Mouse (Mus musculus) intestine, postnatal 0 days (tissue): ENCODE measurements around the gene Bmp2k. TPM values are rescaled to one million over a fixed set of nuclear protein-coding genes. Genes with fewer than 3 reads are reported as not detected.
"Not testable (repeated sequence)": the region's sequence is repeated elsewhere in the genome, so short reads cannot be mapped to it uniquely, and the experiment has no call there.

Experiments
- ATAC-seq: fragments of 200-750 bp; cut with Nextera tagmentation; 2 replicates; pipeline ENCODE4 v1.8.0; 2017; ENCODE audit warnings: mild to moderate bottlenecking, moderate TSS enrichment, moderate library complexity
- H3K27ac ChIP-seq: fragments of 300-500 bp; sonication (generic); 2 replicates; pipeline ENCODE4 v1.5.1; 2014; ENCODE audit warnings: mild to moderate bottlenecking, low read depth, low read length, moderate library complexity
- H3K27me3 ChIP-seq: fragments of 300-500 bp; sonication (generic); replicated peaks from 2 replicates; pipeline ENCODE4 v1.6.1; 2014; ENCODE audit warnings: low read length, mixed read lengths; ENCODE audit not compliant: control insufficient read depth, insufficient read depth
- H3K36me3 ChIP-seq: fragments of 300-500 bp; sonication (generic); 2 replicates; pipeline ENCODE4 v1.6.1; 2014; ENCODE audit warnings: mild to moderate bottlenecking, moderate library complexity; ENCODE audit not compliant: control insufficient read depth, insufficient read depth
- H3K4me1 ChIP-seq: fragments of 300-500 bp; sonication (generic); replicated peaks from 2 replicates; pipeline ENCODE4 v1.6.1; 2014; ENCODE audit warnings: antibody characterized with exemption, low read length, mixed read lengths; ENCODE audit not compliant: control insufficient read depth, insufficient read depth
- H3K4me2 ChIP-seq: fragments of 300-500 bp; sonication (generic); replicated peaks from 2 replicates; pipeline ENCODE4 v1.6.1; 2014; ENCODE audit warnings: low read depth, mild to moderate bottlenecking, moderate library complexity
- H3K4me3 ChIP-seq: fragments of 300-500 bp; sonication (generic); 2 replicates; pipeline ENCODE4 v1.5.1; 2014; ENCODE audit warnings: low read depth, low read length
- H3K9ac ChIP-seq: fragments of 300-500 bp; sonication (generic); 2 replicates; pipeline ENCODE4 v1.6.1; 2014; ENCODE audit warnings: mild to moderate bottlenecking, low read depth, low read length
- H3K9me3 ChIP-seq: fragments of 300-500 bp; sonication (generic); 2 replicates; pipeline ENCODE4 v1.6.1; 2016; ENCODE audit warnings: mixed run types; ENCODE audit not compliant: control insufficient read depth
- CTCF ChIP-seq: sonication (generic); IDR thresholded peaks from 2 replicates; pipeline ENCODE4 v1.5.1; 2016; ENCODE audit warnings: low read depth, mild to moderate bottlenecking, control low read depth, antibody characterized with exemption, moderate library complexity
- WGBS: fragments of 180-500 bp; shearing (Covaris S2); extraction: QIAGEN DNeasy Blood & Tissue Kit; methylation state at CpG from one replicate; pipeline ENCODE4 v1.1.7; 2014; 5-methylcytosine and 5-hydroxymethylcytosine counted together
- polyA plus RNA-seq: library from polyadenylated mRNA; unstranded; fragments of >200 nt; fragmentation: Nextera tagmentation; extraction: Ambion mirVana; gene quantifications from 2 replicates; pipeline ENCODE4 v1.2.1, GENCODE M21; 2015

Gene Bmp2k
- polyA plus RNA-seq, 1 experiment from 2014 or later, result 21.2 TPM

DNA sequence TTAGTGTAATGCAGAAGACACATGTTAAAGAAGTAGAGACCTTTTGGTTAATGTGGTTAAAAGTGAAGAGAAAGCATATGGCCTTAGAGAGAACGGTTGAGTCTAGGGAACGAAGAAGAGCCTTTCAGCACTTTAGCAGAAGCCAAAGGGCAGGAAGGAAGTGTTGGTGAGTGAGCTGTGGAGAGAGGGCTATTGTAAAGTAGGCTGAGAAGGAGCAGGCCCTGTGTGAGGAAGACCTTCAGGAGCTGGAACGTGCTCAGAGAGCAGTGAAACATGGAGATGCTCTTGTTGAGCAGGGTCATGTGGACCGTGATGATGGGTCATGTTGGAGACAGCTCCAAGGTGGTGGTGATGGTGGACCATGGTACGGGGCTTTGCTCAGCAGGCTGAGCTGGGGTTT, 4.8 kb downstream of the Bmp2k start:
- Histone ChIP-seq H3K4me1 (peaks cover 20% of the 10 kb centered on the region; the same call in 1 of the 2 replicates), H3K27ac (no peak overlapping the region), H3K4me3 (no peak overlapping the region), H3K9me3 (no peaks in the 10 kb centered on the region), H3K27me3 (no peaks in the 10 kb centered on the region), H3K9ac (no peak overlapping the region), H3K36me3 (no peaks in the 10 kb centered on the region; the same call in 1 of the 2 replicates), H3K4me2 (no peak overlapping the region)
- 60% methylated on average over 5 of the region's 5 CpGs for WGBS
- TF ChIP-seq CTCF, result no peak
- ATAC-seq, result no peak

DNA sequence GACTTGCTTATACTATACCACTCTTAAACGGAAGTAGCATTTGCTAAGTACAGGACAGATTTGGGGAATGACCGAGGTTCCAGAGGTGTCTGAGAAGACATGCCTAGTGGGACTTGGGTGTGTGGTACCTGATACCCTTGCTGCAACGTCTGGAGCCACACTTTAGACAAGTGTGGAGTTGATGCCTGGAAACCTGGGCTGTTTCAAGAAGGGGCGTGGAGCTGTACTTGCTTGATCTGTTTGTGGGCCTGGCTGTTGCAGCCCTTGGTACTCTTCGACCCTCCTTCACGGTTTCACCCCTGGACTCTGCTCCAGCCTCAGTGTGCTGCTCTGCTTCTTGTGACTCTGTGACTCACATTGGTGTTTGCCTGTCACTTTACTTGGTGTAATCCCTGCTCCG, 5.4 kb downstream of the Bmp2k start:
- H3K9me3 ChIP-seq, result no peaks in the 10 kb centered on the region
- no peaks in the 10 kb centered on the region for H3K27me3 ChIP-seq
- no peak overlapping the region for H3K27ac ChIP-seq
- H3K9ac ChIP-seq, result no peak overlapping the region
- H3K4me3 ChIP-seq, result no peak overlapping the region
- peaks cover 20% of the 10 kb centered on the region; the same call in 1 of the 2 replicates for H3K4me1 ChIP-seq
- WGBS, result 58% methylated on average over 7 of the region's 7 CpGs
- H3K4me2 ChIP-seq, result no peak overlapping the region
- no peaks in the 10 kb centered on the region; the same call in 1 of the 2 replicates for H3K36me3 ChIP-seq
- TF ChIP-seq CTCF, result no peak
- ATAC-seq, result peak; percentile 16

DNA sequence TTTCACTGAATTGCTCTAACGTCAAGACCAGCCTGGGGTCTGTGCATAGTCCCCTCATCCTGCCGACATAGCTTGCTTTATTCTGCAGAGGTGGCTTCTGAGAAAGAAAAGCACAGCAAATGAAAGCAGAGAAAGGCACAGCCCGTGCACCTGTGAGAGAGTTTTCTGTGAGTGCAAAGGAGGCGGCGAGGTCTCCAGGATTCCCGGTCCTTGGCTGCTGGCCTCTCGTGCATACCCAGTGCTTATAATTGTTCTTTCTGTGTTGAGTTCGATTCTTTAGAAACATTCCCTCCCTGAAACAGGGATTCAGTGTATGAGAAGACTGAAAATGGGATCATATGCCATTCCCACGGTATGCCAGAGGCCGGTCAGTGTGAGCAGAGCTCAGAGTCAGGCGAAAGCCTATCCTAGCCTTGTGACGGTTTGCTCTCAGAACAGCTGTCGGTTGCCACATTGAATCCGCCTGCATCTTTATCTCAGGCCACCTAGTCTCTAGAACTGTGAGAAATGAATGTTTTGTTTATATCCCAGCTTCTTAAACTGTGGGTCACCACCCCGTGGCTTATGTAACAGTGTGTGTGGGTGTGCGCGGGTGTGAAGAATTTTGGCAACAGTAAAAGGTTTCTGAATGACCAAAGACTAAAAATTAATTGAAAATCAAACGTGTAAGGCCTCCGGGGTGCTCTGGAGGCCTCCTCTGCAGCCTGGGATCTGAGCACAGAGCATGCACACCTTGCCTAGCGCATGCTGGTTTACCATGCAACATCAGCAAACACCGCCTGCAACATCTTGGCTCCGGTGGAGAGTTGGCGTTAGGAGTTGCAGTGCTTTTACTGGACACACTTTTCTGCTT, 6.9 kb downstream of the Bmp2k start:
- Histone ChIP-seq H3K27me3 (no peaks in the 10 kb centered on the region), H3K4me1 (peaks cover 20% of the 10 kb centered on the region; the same call in 1 of the 2 replicates), H3K4me2 (0 out of 2 replicates have a peak overlapping the region, but pooled peaks have one; percentile 7), H3K9me3 (no peaks in the 10 kb centered on the region), H3K9ac (no peak overlapping the region), H3K4me3 (no peak overlapping the region), H3K36me3 (no peaks in the 10 kb centered on the region; the same call in 1 of the 2 replicates), H3K27ac (peak overlapping the region; percentile 31; the same call in 1 of the 2 replicates)
- TF ChIP-seq CTCF, result no peak
- 57% methylated on average over 23 of the region's 23 CpGs for WGBS
- ATAC-seq, result no peak

DNA sequence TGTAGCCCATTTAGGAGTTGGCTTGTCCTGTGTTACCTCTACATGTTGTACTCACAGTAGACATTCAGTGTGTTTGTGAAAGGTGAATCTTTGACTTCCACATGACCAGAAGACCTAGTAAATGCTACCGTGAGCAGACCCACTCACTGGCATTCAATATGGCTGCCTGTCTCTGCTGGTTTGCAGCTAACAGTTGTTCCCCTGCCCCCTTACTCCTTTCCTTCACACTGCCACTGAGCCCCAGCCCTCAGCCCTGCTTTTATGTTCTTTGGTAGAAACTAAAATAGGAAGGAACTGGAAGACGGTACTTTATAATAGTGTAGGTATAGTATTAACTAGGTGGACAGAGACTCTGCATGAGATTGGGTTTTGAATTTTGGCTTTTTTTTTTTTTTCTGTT, 8.4 kb downstream of the Bmp2k start:
- Histone ChIP-seq H3K27ac (peak overlapping the region; percentile 2; the same call in 1 of the 2 replicates), H3K4me3 (no peak overlapping the region), H3K9ac (no peak overlapping the region), H3K4me1 (peaks cover 16% of the 10 kb centered on the region; the same call in 1 of the 2 replicates), H3K4me2 (peak overlapping the region; percentile 13; the same call in 1 of the 2 replicates), H3K27me3 (no peaks in the 10 kb centered on the region), H3K36me3 (no peaks in the 10 kb centered on the region; the same call in 1 of the 2 replicates), H3K9me3 (no peaks in the 10 kb centered on the region)
- no peak for TF ChIP-seq CTCF
- ATAC-seq, result no peak
- 59% methylated on average over 2 of the region's 2 CpGs for WGBS

DNA sequence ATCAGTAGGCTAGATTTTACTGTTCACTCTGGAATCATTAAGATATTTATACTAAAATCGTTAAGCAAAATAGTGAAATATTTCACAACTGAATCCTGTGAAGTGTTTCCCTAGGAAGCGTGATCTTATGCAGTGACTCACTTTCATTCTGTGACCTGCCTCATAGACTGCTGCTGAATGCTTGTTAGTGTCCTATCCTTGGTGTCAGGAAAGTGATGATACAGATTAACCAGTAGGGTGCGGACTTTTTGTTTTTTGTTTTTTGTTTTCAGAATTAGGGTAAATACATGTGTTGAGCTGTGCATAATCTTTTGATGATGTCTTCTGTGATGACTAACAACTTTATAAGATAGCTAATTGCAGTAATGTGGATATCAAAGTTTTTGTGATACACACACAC, 9.4 kb downstream of the Bmp2k start:
- no peak for TF ChIP-seq CTCF
- H3K27ac ChIP-seq, result no peak overlapping the region
- WGBS, result 64% methylated on average over 3 of the region's 3 CpGs
- no peaks in the 10 kb centered on the region for H3K36me3 ChIP-seq
- no peaks in the 10 kb centered on the region for H3K27me3 ChIP-seq
- H3K9ac ChIP-seq, result no peak overlapping the region
- H3K9me3 ChIP-seq, result no peaks in the 10 kb centered on the region
- no peak overlapping the region for H3K4me3 ChIP-seq
- H3K4me1 ChIP-seq, result peaks cover 13% of the 10 kb centered on the region; the same call in 1 of the 2 replicates
- H3K4me2 ChIP-seq, result peak overlapping the region; percentile 30; the same call in 1 of the 2 replicates
- no peak for ATAC-seq

DNA sequence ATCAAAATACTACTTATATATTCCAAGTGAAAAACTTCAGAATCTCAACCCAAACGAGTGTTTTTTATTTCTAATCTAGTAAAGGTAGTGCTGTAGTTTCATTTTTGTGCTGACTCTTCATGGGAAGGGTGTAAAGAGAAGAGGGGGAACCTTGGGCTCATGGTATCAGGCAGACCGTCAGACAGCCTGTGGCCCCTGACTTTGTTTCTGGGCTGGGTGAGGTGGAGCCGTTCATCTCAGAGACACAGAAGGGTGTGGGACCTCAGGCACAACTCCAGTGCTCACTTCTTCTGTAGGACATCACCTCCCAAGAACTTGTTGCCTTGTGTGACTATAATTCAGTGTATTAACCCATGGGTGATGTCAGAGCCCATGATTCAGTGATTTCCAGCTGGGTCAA, 10.0 kb downstream of the Bmp2k start:
- Histone ChIP-seq H3K4me3 (no peak overlapping the region), H3K27me3 (no peaks in the 10 kb centered on the region), H3K36me3 (no peaks in the 10 kb centered on the region), H3K27ac (no peak overlapping the region), H3K9ac (no peak overlapping the region), H3K9me3 (no peaks in the 10 kb centered on the region), H3K4me2 (no peak overlapping the region), H3K4me1 (peaks cover 10% of the 10 kb centered on the region; the same call in 1 of the 2 replicates)
- no peak for ATAC-seq
- no peak for TF ChIP-seq CTCF
- 55% methylated on average over 3 of the region's 3 CpGs for WGBS

DNA sequence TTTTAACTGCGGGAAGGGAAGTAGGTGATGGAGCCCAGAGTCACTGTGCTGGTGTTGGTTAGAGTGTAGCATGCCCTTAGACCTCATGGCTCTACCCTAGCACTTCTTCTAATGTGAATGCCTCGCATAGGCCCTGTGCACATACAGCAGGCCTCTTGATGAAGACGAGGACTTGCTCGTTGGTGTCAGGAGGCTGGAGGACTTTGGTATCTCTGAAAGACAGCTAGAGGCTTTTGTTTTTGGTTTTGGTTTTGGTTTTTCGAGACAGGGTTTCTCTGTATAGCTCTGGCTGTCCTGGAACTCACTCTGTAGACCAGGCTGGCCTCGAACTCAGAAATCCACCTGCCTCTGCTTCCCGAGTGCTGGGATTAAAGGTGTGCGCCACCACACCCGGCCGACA, 11.7 kb downstream of the Bmp2k start:
- not testable (repeated sequence) for H3K4me2 ChIP-seq, H3K4me1 ChIP-seq, H3K27ac ChIP-seq, ATAC-seq, H3K36me3 ChIP-seq, H3K9me3 ChIP-seq, H3K9ac ChIP-seq, H3K27me3 ChIP-seq, H3K4me3 ChIP-seq
- 83% methylated on average over 10 of the region's 10 CpGs for WGBS
